Mouse (Mus musculus): ENCODE data around the gene Rasgef1a.

- no peak for TF ChIP-seq POLR2A (IDR thresholded peaks at IDR 0.05; ENCODE audit: insufficient read length, low read depth)
- TF ChIP-seq MAX (IDR thresholded peaks at IDR 0.05; ENCODE audit: low read depth): no peak
- TF ChIP-seq USF1 (IDR thresholded peaks at IDR 0.05; ENCODE audit: low read depth): no peak
Observed at GRCm38 (mm10) chr6:118035639-118036038, 24.4 kb downstream of the Rasgef1a start.
